Mouse (Mus musculus) small intestine, adult 2 months (tissue): ENCODE measurements around the gene Rps6ka5.

Experiments used
- CTCF ChIP-seq: fragments of 200-500 bp; IDR thresholded peaks from 2 replicates; pipeline ENCODE4 v1.5.1; 2012; ENCODE audit warnings: low read depth, mild to moderate bottlenecking, control low read depth, inconsistent platforms, low read length, moderate library complexity, mixed read lengths; ENCODE audit not compliant: insufficient replicate concordance, insufficient read length; ENCODE audit errors: extremely low read depth
- POLR2A ChIP-seq: fragments of 200-500 bp; IDR thresholded peaks from 2 replicates; pipeline ENCODE4 v1.6.1; 2012; ENCODE audit warnings: low read depth, mild to moderate bottlenecking, control low read depth, inconsistent platforms, low read length, moderate library complexity

DNA sequence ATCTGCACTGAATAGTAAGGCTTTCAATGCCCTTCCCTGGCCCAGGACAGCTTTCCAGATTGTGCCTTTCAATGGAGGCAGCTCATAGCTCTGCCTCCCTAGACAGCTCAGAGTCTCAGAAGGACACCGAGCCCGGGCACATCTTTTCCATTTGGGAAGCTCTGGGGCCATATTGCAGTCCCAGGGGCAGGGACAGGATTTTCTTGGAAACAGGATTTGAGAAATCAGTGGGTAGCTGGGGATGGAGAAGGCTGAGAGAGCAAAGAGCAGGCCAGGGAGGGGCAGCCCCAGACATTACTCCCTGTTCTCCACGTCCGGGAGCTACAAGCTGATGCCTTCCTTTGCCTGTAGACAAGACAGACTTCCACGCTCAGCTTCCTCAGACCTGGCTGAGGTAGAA lies 197.1 kb downstream of the Rps6ka5 start:
- TF ChIP-seq POLR2A, result no peak
- TF ChIP-seq CTCF, result no peak
